Mouse (Mus musculus) forebrain, embryonic 15.5 days (tissue): ENCODE results near the gene Chn2. TPM values are rescaled to one million over a fixed set of nuclear protein-coding genes. Genes with fewer than 3 reads are reported as not detected.
"Not testable (repeated sequence)": the region's sequence is repeated elsewhere in the genome, so short reads cannot be mapped to it uniquely, and the experiment has no call there.

Source experiments
- ATAC-seq: fragments of 200-750 bp; cut with Nextera tagmentation; replicated peaks from 2 replicates; pipeline ENCODE4 v1.8.0; 2017; ENCODE audit warnings: mild to moderate bottlenecking, moderate TSS enrichment, moderate library complexity
- H3K27ac ChIP-seq: fragments of 300-500 bp; sonication (generic); replicated peaks from 2 replicates; pipeline ENCODE4 v1.5.1; 2015; ENCODE audit warnings: mild to moderate bottlenecking, inconsistent platforms
- H3K27me3 ChIP-seq: fragments of 300-500 bp; sonication (generic); 2 replicates; pipeline ENCODE4 v1.6.1; 2015; ENCODE audit warnings: inconsistent platforms
- H3K36me3 ChIP-seq: fragments of 300-500 bp; sonication (generic); 2 replicates; pipeline ENCODE4 v1.6.1; 2015; ENCODE audit warnings: mild to moderate bottlenecking, inconsistent platforms
- H3K4me1 ChIP-seq: fragments of 300-500 bp; sonication (generic); 2 replicates; pipeline ENCODE4 v1.6.1; 2015; ENCODE audit warnings: inconsistent platforms
- H3K4me2 ChIP-seq: fragments of 300-500 bp; sonication (generic); replicated peaks from 2 replicates; pipeline ENCODE4 v1.6.1; 2015; ENCODE audit warnings: mild to moderate bottlenecking, inconsistent platforms
- H3K4me3 ChIP-seq: fragments of 300-500 bp; sonication (generic); 2 replicates; pipeline ENCODE4 v1.5.1; 2015; ENCODE audit warnings: mild to moderate bottlenecking, inconsistent platforms
- H3K9ac ChIP-seq: fragments of 300-500 bp; sonication (generic); replicated peaks from 2 replicates; pipeline ENCODE4 v1.6.1; 2015; ENCODE audit warnings: mild to moderate bottlenecking, inconsistent platforms
- H3K9me3 ChIP-seq: fragments of 300-500 bp; sonication (generic); 2 replicates; pipeline ENCODE4 v1.6.1; 2016; ENCODE audit warnings: inconsistent platforms
- WGBS: fragments of 180-500 bp; shearing (Covaris S2); methylation state at CpG from one replicate; pipeline ENCODE4 v1.1.7; 2015; ENCODE audit warnings: mixed read lengths; 5-methylcytosine and 5-hydroxymethylcytosine counted together
- polyA plus RNA-seq: library from polyadenylated mRNA; unstranded; fragments of >200 nt; fragmentation: Nextera tagmentation; extraction: Ambion mirVana; gene quantifications from 2 replicates; pipeline ENCODE4 v1.2.1, GENCODE M21; 2015

Gene Chn2
- polyA plus RNA-seq, 1 experiment from 2014 or later = 46.2 TPM

- Histone ChIP-seq H3K9me3 (no peaks in the 10 kb centered on the region), H3K4me2 (no peak overlapping the region), H3K36me3 (no peaks in the 10 kb centered on the region), H3K27me3 (no peaks in the 10 kb centered on the region), H3K4me1 (peaks cover 6% of the 10 kb centered on the region; the same call in 1 of the 2 replicates), H3K27ac (no peak overlapping the region), H3K9ac (no peak overlapping the region), H3K4me3 (no peak overlapping the region)
- ATAC-seq = no peak
- 93% methylated on average over 4 of the region's 4 CpGs for WGBS
Measured at GRCm38 (mm10) chr6:54165863-54166262, 126.5 kb downstream of the Chn2 start.

GRCm38 (mm10) chr6:54166991-54167546 lies 127.7 kb downstream of the Chn2 start:
- no peak overlapping the region for H3K27ac ChIP-seq

GRCm38 (mm10) chr6:54170286-54170894 lies 131.0 kb downstream of the Chn2 start:
- Histone ChIP-seq H3K36me3 (no peaks in the 10 kb centered on the region), H3K27me3 (no peaks in the 10 kb centered on the region), H3K4me2 (no peak overlapping the region), H3K9ac (no peak overlapping the region), H3K9me3 (no peaks in the 10 kb centered on the region), H3K4me3 (no peak overlapping the region), H3K4me1 (no peaks in the 10 kb centered on the region), H3K27ac (no peak overlapping the region)
- WGBS = 28% methylated on average over 11 of the region's 11 CpGs
- ATAC-seq = 0 out of 2 replicates have a peak, but pooled peaks have one; percentile 32

More at GRCm38 (mm10) chr6:54166991-54167546, 127.7 kb downstream of the Chn2 start:
- WGBS = 67% methylated on average over 7 of the region's 7 CpGs
- no peaks in the 10 kb centered on the region for H3K4me1 ChIP-seq
- H3K4me2 ChIP-seq = no peak overlapping the region
- no peak overlapping the region for H3K4me3 ChIP-seq
- ATAC-seq = no peak
- H3K9me3 ChIP-seq = no peaks in the 10 kb centered on the region
- H3K36me3 ChIP-seq = no peaks in the 10 kb centered on the region
- H3K27me3 ChIP-seq = no peaks in the 10 kb centered on the region
- no peak overlapping the region for H3K9ac ChIP-seq

GRCm38 (mm10) chr6:54171385-54171784 lies 132.0 kb downstream of the Chn2 start:
- no peak overlapping the region for H3K4me2 ChIP-seq
- no peak overlapping the region for H3K9ac ChIP-seq
- no peaks in the 10 kb centered on the region for H3K36me3 ChIP-seq
- no peaks in the 10 kb centered on the region for H3K9me3 ChIP-seq
- H3K4me1 ChIP-seq = no peaks in the 10 kb centered on the region
- no peaks in the 10 kb centered on the region for H3K27me3 ChIP-seq
- H3K27ac ChIP-seq = no peak overlapping the region
- WGBS = 74% methylated on average over 6 of the region's 6 CpGs
- H3K4me3 ChIP-seq = no peak overlapping the region
- ATAC-seq = no peak

- no peaks in the 10 kb centered on the region for H3K27me3 ChIP-seq
- no peaks in the 10 kb centered on the region for H3K9me3 ChIP-seq
- WGBS = 73% methylated on average over 8 of the region's 8 CpGs
- H3K36me3 ChIP-seq = no peaks in the 10 kb centered on the region
- H3K4me3 ChIP-seq = no peak overlapping the region
- H3K9ac ChIP-seq = no peak overlapping the region
- H3K4me1 ChIP-seq = no peaks in the 10 kb centered on the region
- H3K4me2 ChIP-seq = no peak overlapping the region
- ATAC-seq = no peak
- no peak overlapping the region for H3K27ac ChIP-seq
Measured at GRCm38 (mm10) chr6:54175473-54176215, 136.3 kb downstream of the Chn2 start.

- H3K36me3 ChIP-seq, H3K9ac ChIP-seq, ATAC-seq, H3K27ac ChIP-seq, H3K9me3 ChIP-seq, H3K27me3 ChIP-seq, H3K4me1 ChIP-seq, H3K4me3 ChIP-seq, H3K4me2 ChIP-seq: not testable (repeated sequence)
- 95% methylated on average over 6 of the region's 6 CpGs for WGBS
Measured at GRCm38 (mm10) chr6:54177081-54177480, 137.7 kb downstream of the Chn2 start.

GRCm38 (mm10) chr6:54179056-54179873 lies 139.9 kb downstream of the Chn2 start:
- H3K36me3 ChIP-seq = no peaks in the 10 kb centered on the region
- H3K9ac ChIP-seq = no peak overlapping the region
- 79% methylated on average over 1 of the region's 1 CpGs for WGBS
- H3K27ac ChIP-seq = no peak overlapping the region
- H3K4me1 ChIP-seq = 0 out of 2 replicates have a peak, but pooled peaks cover 8% of the 10 kb centered on the region
- H3K4me3 ChIP-seq = no peak overlapping the region
- H3K4me2 ChIP-seq = no peak overlapping the region
- no peaks in the 10 kb centered on the region for H3K27me3 ChIP-seq
- ATAC-seq = no peak
- no peaks in the 10 kb centered on the region for H3K9me3 ChIP-seq

- WGBS = 92% methylated on average over 6 of the region's 6 CpGs
- no peak for ATAC-seq
- no peak overlapping the region for H3K27ac ChIP-seq
- H3K4me1 ChIP-seq = peaks cover 11% of the 10 kb centered on the region; the same call in 1 of the 2 replicates
- no peak overlapping the region for H3K9ac ChIP-seq
- H3K4me3 ChIP-seq = no peak overlapping the region
- H3K36me3 ChIP-seq = no peaks in the 10 kb centered on the region
- H3K27me3 ChIP-seq = no peaks in the 10 kb centered on the region
- no peak overlapping the region for H3K4me2 ChIP-seq
- no peaks in the 10 kb centered on the region for H3K9me3 ChIP-seq
Measured at GRCm38 (mm10) chr6:54179874-54180212, 140.5 kb downstream of the Chn2 start.

- Histone ChIP-seq H3K27ac (peak overlapping the region; percentile 40), H3K4me1 (peaks cover 11% of the 10 kb centered on the region; the same call in 1 of the 2 replicates), H3K36me3 (no peaks in the 10 kb centered on the region), H3K9ac (no peak overlapping the region), H3K27me3 (no peaks in the 10 kb centered on the region), H3K4me2 (no peak overlapping the region), H3K4me3 (no peak overlapping the region), H3K9me3 (no peaks in the 10 kb centered on the region)
- ATAC-seq = peak; percentile 63; the same call in 1 of the 2 replicates
- 51% methylated on average over 14 of the region's 14 CpGs for WGBS
Measured at GRCm38 (mm10) chr6:54183825-54184578, 144.6 kb downstream of the Chn2 start.

GRCm38 (mm10) chr6:54193631-54194305 lies 154.4 kb downstream of the Chn2 start:
- no peak for ATAC-seq
- H3K4me1 ChIP-seq = peaks cover 11% of the 10 kb centered on the region
- no peaks in the 10 kb centered on the region for H3K9me3 ChIP-seq
- no peaks in the 10 kb centered on the region for H3K27me3 ChIP-seq
- H3K9ac ChIP-seq = no peak overlapping the region
- 20% methylated on average over 7 of the region's 7 CpGs for WGBS
- H3K4me2 ChIP-seq = no peak overlapping the region
- H3K27ac ChIP-seq = peak overlapping the region; percentile 49; the same call in 1 of the 2 replicates
- H3K4me3 ChIP-seq = no peak overlapping the region
- H3K36me3 ChIP-seq = no peaks in the 10 kb centered on the region

GRCm38 (mm10) chr6:54197821-54198412 lies 158.6 kb downstream of the Chn2 start:
- WGBS = 89% methylated on average over 5 of the region's 5 CpGs
- H3K4me3 ChIP-seq = no peak overlapping the region
- H3K36me3 ChIP-seq = no peaks in the 10 kb centered on the region
- H3K9ac ChIP-seq = no peak overlapping the region
- no peaks in the 10 kb centered on the region for H3K9me3 ChIP-seq
- no peak overlapping the region for H3K4me2 ChIP-seq
- H3K27me3 ChIP-seq = no peaks in the 10 kb centered on the region
- H3K4me1 ChIP-seq = peaks cover 11% of the 10 kb centered on the region
- no peak for ATAC-seq
- no peak overlapping the region for H3K27ac ChIP-seq
